Mouse (Mus musculus): Measurements from ENCODE around the gene Gm21719. TPM values are rescaled to one million over a fixed set of nuclear protein-coding genes. Genes with fewer than 3 reads are reported as not detected.

The Gm21719 gene
- not detected for total RNA-seq (2023)

GRCm38 (mm10) chrY:6682772-6683171 is at the start of gene Gm21719:
TSS of gene Gm21719 (minus strand) at chrY:6682872.

Other genes with a start within 250 kb of the Gm21719 start
- gene Gm28919, start 99.3 kb downstream of the Gm21719 start, total RNA-seq (2023), result not detected
- not detected for gene Gm20830, start 235.4 kb upstream of the Gm21719 start, total RNA-seq (2023)